Mouse (Mus musculus) thymus, postnatal 10 days (tissue): ENCODE data around the gene Uqcrc2.

Source experiments
- DNase-seq, 2 experiments: peaks; one replicate each; pipeline ENCODE4 v3.0.0; 2021; ENCODE audit warnings: low spot score in 2 of 2

The Uqcrc2 gene

GRCm38 (mm10) chr7:120690634-120691033 lies 55.7 kb downstream of the Uqcrc2 start:
- peak in 1 of 2 experiments; percentile 28 for DNase-seq

- DNase-seq, result peak in 1 of 2 experiments; percentile 12
These were observed 58.9 kb downstream of the Uqcrc2 start for GRCm38 (mm10) chr7:120693831-120694375.

- DNase-seq, result no peak
These were observed 60.2 kb downstream of the Uqcrc2 start for GRCm38 (mm10) chr7:120695196-120695595.

GRCm38 (mm10) chr7:120695641-120696040 lies 60.7 kb downstream of the Uqcrc2 start:
- no peak for DNase-seq

GRCm38 (mm10) chr7:120696331-120696730 lies 61.4 kb downstream of the Uqcrc2 start:
- DNase-seq, result no peak

GRCm38 (mm10) chr7:120699586-120699985 lies 64.6 kb downstream of the Uqcrc2 start:
- no peak for DNase-seq

GRCm38 (mm10) chr7:120703888-120704287 lies 68.9 kb downstream of the Uqcrc2 start:
- no peak for DNase-seq
